ENCODE assay signal across 8 mouse cellular contexts in the genomic region with DNA sequence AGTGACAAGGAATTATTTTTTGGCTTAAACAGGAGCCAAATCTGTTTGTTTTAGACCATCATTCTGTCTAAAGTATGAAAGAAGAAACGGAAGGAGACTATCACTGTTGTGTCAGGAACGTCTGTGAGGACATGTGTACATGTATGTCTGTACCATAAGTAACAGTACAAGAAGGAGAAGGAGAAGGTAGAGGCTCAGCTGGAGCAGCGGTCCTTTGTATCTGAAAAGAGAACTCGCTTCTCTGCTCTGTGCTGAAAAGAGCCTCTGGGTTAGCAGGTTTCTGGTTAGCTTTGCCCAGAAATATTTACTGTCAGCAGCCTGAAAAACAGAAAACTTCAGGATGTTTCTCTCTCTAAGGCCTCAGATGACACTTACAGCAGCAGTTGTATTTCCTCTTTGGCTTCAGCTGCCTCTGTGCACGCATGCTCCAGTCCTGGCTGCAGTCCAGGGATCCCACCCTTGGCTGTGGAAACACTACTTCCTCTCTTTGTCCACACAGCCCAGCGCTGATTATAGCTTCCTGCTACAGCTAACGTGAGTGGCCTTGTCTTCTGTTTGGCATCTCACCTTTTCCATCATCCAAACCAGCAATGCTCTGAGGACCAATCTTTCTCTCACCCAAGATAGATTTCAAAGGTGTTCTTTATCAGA.
DNase-seq lines count a peak whose midpoint lies in the region; ATAC-seq and TF ChIP-seq lines count a peak whose summit lies in the region.

No protein-coding gene starts in this region.

- H3K36me3 ChIP-seq in embryonic facial prominence, embryonic 10.5 days (replicated peaks) = no peaks in the 10 kb centered on the region
- H3K36me3 ChIP-seq in heart, postnatal 0 days (replicated peaks; ENCODE audit: control insufficient read depth, insufficient read depth, low read length) = no peaks in the 10 kb centered on the region

- H3K27me3 ChIP-seq in embryonic facial prominence, embryonic 10.5 days (replicated peaks; ENCODE audit: low read depth, poor library complexity, severe bottlenecking) = no peaks in the 10 kb centered on the region
- no peaks in the 10 kb centered on the region for H3K27me3 ChIP-seq in heart, postnatal 0 days (ENCODE audit: control insufficient read depth, insufficient read depth, low read length)

- no peak overlapping the region for H3K4me3 ChIP-seq in embryonic facial prominence, embryonic 10.5 days
- no peak overlapping the region for H3K4me3 ChIP-seq in heart, postnatal 0 days (ENCODE audit: low read depth, low read length)

- 77% methylated on average over 7 of the region's 7 CpGs for WGBS in embryonic facial prominence, embryonic 10.5 days
- WGBS in heart, postnatal 0 days = 29% methylated on average over 7 of the region's 7 CpGs

- TF ChIP-seq CTCF in heart, postnatal 0 days (IDR thresholded peaks at IDR 0.05; ENCODE audit: low read depth) = no peak

- H3K9me3 ChIP-seq in embryonic facial prominence, embryonic 10.5 days = no peaks in the 10 kb centered on the region
- no peaks in the 10 kb centered on the region for H3K9me3 ChIP-seq in heart, postnatal 0 days (replicated peaks; ENCODE audit: control insufficient read depth, low read length)

- H3K4me1 ChIP-seq in embryonic facial prominence, embryonic 10.5 days = peaks cover 17% of the 10 kb centered on the region
- peaks cover 11% of the 10 kb centered on the region for H3K4me1 ChIP-seq in heart, postnatal 0 days (ENCODE audit: control insufficient read depth, insufficient read depth)

- DNase-seq in layer of hippocampus, adult 11-12 months (ENCODE audit: low spot score) = peak; percentile 71
- DNase-seq in layer of hippocampus, adult 9-10 months (ENCODE audit: low spot score) = no peak
- DNase-seq in embryonic facial prominence, embryonic 10.5 days (ENCODE audit: low spot score) = no peak
- DNase-seq in heart, postnatal 0 days (ENCODE audit: low spot score) = peak; percentile 86
- DNase-seq in layer of hippocampus, adult 9-11 months = peak; percentile 76
- DNase-seq in lung, postnatal 25 days (ENCODE audit: low spot score) = peak; percentile 90
- DNase-seq in spleen, postnatal 4 days (ENCODE audit: low spot score in 2 of 2) = peak; percentile 67 to 71
- DNase-seq in retina, postnatal 1 day = no peak

- peak; percentile 90 for ATAC-seq in heart, postnatal 0 days (ENCODE audit: insufficient read depth, low read depth)

- peak overlapping the region; percentile 14; the same call in 1 of the 2 replicates for H3K27ac ChIP-seq in embryonic facial prominence, embryonic 10.5 days (replicated peaks)
- peak overlapping the region; percentile 75 for H3K27ac ChIP-seq in heart, postnatal 0 days (ENCODE audit: low read depth)

- H3K9ac ChIP-seq in heart, postnatal 0 days (replicated peaks; ENCODE audit: low read depth, low read length) = no peak overlapping the region

- no peak overlapping the region for H3K4me2 ChIP-seq in heart, postnatal 0 days (ENCODE audit: low read depth, low read length)

- TF ChIP-seq EP300 in heart, postnatal 0 days (IDR thresholded peaks at IDR 0.05; ENCODE audit: low read depth) = peak; percentile 77

Comparison
In these comparisons a context has a peak if more than half of its experiments do, and no peak if none do; other contexts are left out.
1. DNase-seq: peak in layer of hippocampus, adult 11-12 months (single experiment), heart, postnatal 0 days (single experiment), layer of hippocampus, adult 9-11 months (single experiment), lung, postnatal 25 days (single experiment) and spleen, postnatal 4 days (2 of 2); none in layer of hippocampus, adult 9-10 months (single experiment), embryonic facial prominence, embryonic 10.5 days (single experiment) and retina, postnatal 1 day (single experiment).